In genomic region chr2:24405345-24406012, GRCm38 (mm10) we compare ENCODE assay signal across 8 mouse cellular contexts. TPM values are rescaled to one million over a fixed set of nuclear protein-coding genes. Genes with fewer than 3 reads are reported as not detected.
DNase-seq lines count a peak whose midpoint lies in the region; ATAC-seq and TF ChIP-seq lines count a peak whose summit lies in the region.

No protein-coding gene starts in this region.

- no peaks in the 10 kb centered on the region for H3K36me3 ChIP-seq in hindbrain, postnatal 0 days (ENCODE audit: insufficient read depth, low read length)
- no peaks in the 10 kb centered on the region for H3K36me3 ChIP-seq in limb, embryonic 10.5 days
- no peaks in the 10 kb centered on the region for H3K36me3 ChIP-seq in midbrain, embryonic 11.5 days (ENCODE audit: control insufficient read depth, insufficient read depth, low read length)

- peak overlapping the region; percentile 29; the same call in 1 of the 2 replicates for H3K9ac ChIP-seq in hindbrain, postnatal 0 days (replicated peaks; ENCODE audit: low read length)
- H3K9ac ChIP-seq in midbrain, embryonic 11.5 days (ENCODE audit: low read length) = peak overlapping the region; percentile 46

- H3K9me3 ChIP-seq in hindbrain, postnatal 0 days (ENCODE audit: low read length) = no peaks in the 10 kb centered on the region
- H3K9me3 ChIP-seq in limb, embryonic 10.5 days (replicated peaks) = no peaks in the 10 kb centered on the region
- no peaks in the 10 kb centered on the region for H3K9me3 ChIP-seq in midbrain, embryonic 11.5 days (ENCODE audit: control insufficient read depth, low read length)

- TF ChIP-seq CTCF in gastrocnemius, adult 2 months (IDR thresholded peaks at IDR 0.05) = peak; percentile 77
- TF ChIP-seq CTCF in hindbrain, postnatal 0 days (IDR thresholded peaks at IDR 0.05; ENCODE audit: low read depth) = peak; percentile 89

- H3K4me2 ChIP-seq in hindbrain, postnatal 0 days (ENCODE audit: low read depth, low read length) = peak overlapping the region; percentile 56
- H3K4me2 ChIP-seq in midbrain, embryonic 11.5 days = peak overlapping the region; percentile 38

- H3K4me3 ChIP-seq in gastrocnemius, adult 2 months = peak overlapping the region; percentile 50
- peak overlapping the region; percentile 19; the same call in 1 of the 2 replicates for H3K4me3 ChIP-seq in hindbrain, postnatal 0 days (ENCODE audit: low read length)
- H3K4me3 ChIP-seq in limb, embryonic 10.5 days = peak overlapping the region; percentile 41
- H3K4me3 ChIP-seq in midbrain, embryonic 11.5 days (ENCODE audit: low read depth, low read length) = peak overlapping the region; percentile 4; the same call in 1 of the 2 replicates

- intact Hi-C loops in gastrocnemius, adult 2 months (cut with DNase I) = loop anchor here (2.0 to 5.0 kb wide), 2 partner anchors 109 to 162 kb away; no protein-coding TSS in a partner anchor

- ATAC-seq in hindbrain, postnatal 0 days = peak; percentile 81
- peak; percentile 69 for ATAC-seq in midbrain, embryonic 11.5 days (ENCODE audit: low FRiP score)
- ATAC-seq in activated CD4-positive, CD25-positive, alpha-beta regulatory T cell, adult 4 months = no peak

- H3K27ac ChIP-seq in gastrocnemius, adult 2 months = no peak overlapping the region
- H3K27ac ChIP-seq in hindbrain, postnatal 0 days = no peak overlapping the region
- 0 out of 2 replicates have a peak overlapping the region, but pooled peaks have one; percentile 3 for H3K27ac ChIP-seq in limb, embryonic 10.5 days
- no peak overlapping the region for H3K27ac ChIP-seq in midbrain, embryonic 11.5 days (ENCODE audit: low read depth, low read length)

- no peaks in the 10 kb centered on the region for H3K27me3 ChIP-seq in hindbrain, postnatal 0 days (ENCODE audit: insufficient read depth, low read length)
- peaks cover 23% of the 10 kb centered on the region for H3K27me3 ChIP-seq in limb, embryonic 10.5 days (ENCODE audit: low read depth, poor library complexity, severe bottlenecking)
- no peaks in the 10 kb centered on the region; the same call in none of the 2 replicates for H3K27me3 ChIP-seq in midbrain, embryonic 11.5 days (ENCODE audit: control insufficient read depth, insufficient read depth, low read length)

- DNase-seq in adipocyte (ENCODE audit: low spot score) = peak; percentile 63
- peak; percentile 86 to 90 for DNase-seq in cerebellum, postnatal 14 days
- peak; percentile 75 for DNase-seq in gastrocnemius, adult 2 months
- peak; percentile 87 for DNase-seq in hindbrain, postnatal 0 days (ENCODE audit: low spot score)
- DNase-seq in limb, embryonic 10.5 days (ENCODE audit: low spot score) = peak; percentile 80
- peak; percentile 93 for DNase-seq in midbrain, embryonic 11.5 days (ENCODE audit: low spot score, missing footprints)
- DNase-seq in right cerebral cortex, postnatal 25 days = peak; percentile 33

- 0 out of 2 replicates have a peak, but pooled peaks cover 4% of the 10 kb centered on the region for H3K4me1 ChIP-seq in hindbrain, postnatal 0 days (ENCODE audit: insufficient read depth, low read length)
- H3K4me1 ChIP-seq in limb, embryonic 10.5 days = peaks cover 11% of the 10 kb centered on the region
- 0 out of 2 replicates have a peak, but pooled peaks cover 2% of the 10 kb centered on the region for H3K4me1 ChIP-seq in midbrain, embryonic 11.5 days (ENCODE audit: control insufficient read depth, insufficient read depth, low read length)

- 10% methylated on average over 23 of the region's 23 CpGs for WGBS in hindbrain, postnatal 0 days
- WGBS in limb, embryonic 10.5 days = 10% methylated on average over 23 of the region's 23 CpGs
- WGBS in midbrain, embryonic 11.5 days = 16% methylated on average over 23 of the region's 23 CpGs

RNA-seq across cellular contexts. Expression of gene Psd4, which starts 38.1 kb away (rescaled TPM):
- total RNA-seq in gastrocnemius, adult 2 months (2021) = under 1 TPM; 0.20 to 0.36 TPM
- 1.3 and 7.0 TPM in 2 replicates for total RNA-seq in hindbrain, postnatal 0 days (2014; rRNA removed)
- 0.71 and 1.2 TPM in 2 replicates for polyA plus RNA-seq in hindbrain, postnatal 0 days (2015; fragmentation: Nextera tagmentation; extraction: Ambion mirVana)
- polyA plus RNA-seq in limb, embryonic 10.5 days (2016; fragmentation: Nextera tagmentation; extraction: Ambion mirVana) = 0.43 and 0.59 TPM in 2 replicates
- 0.36 TPM in 2 replicates for polyA plus RNA-seq in midbrain, embryonic 11.5 days (2014; fragmentation: Nextera tagmentation; extraction: Ambion mirVana)
- polyA plus RNA-seq in activated CD4-positive, CD25-positive, alpha-beta regulatory T cell, adult 4 months (2017; shearing (Covaris generic)) = 10 to 100 TPM; 65.6 to 75.6 TPM

Comparison
In these comparisons a context has a peak if more than half of its experiments do, and no peak if none do; other contexts are left out.
1. DNase-seq: peak in every context shown above with its lines; median percentile 93 in midbrain, embryonic 11.5 days; 88 in cerebellum, postnatal 14 days; 87 in hindbrain, postnatal 0 days; 80 in limb, embryonic 10.5 days; 75 in gastrocnemius, adult 2 months; 63 in adipocyte; 33 in right cerebral cortex, postnatal 25 days.
2. RNA of gene Psd4, which starts 38.1 kb away (polyA plus RNA-seq): 65.6 to 75.6 TPM in activated CD4-positive, CD25-positive, alpha-beta regulatory T cell, adult 4 months; 0.71 to 1.2 TPM in hindbrain, postnatal 0 days, 0.43 to 0.59 TPM in limb, embryonic 10.5 days and 0.36 TPM in midbrain, embryonic 11.5 days; every median in the first group is over 10 times any median in the second.
3. Peak in every context shown above with its lines, with median percentiles within 50 percentile points of each other: H3K4me3 ChIP-seq.